Mouse (Mus musculus) olfactory bulb, adult 2 months (tissue): ENCODE data around the gene Majin. TPM values are rescaled to one million over a fixed set of nuclear protein-coding genes. Genes with fewer than 3 reads are reported as not detected.

ENCODE experiments used
- H3K27ac ChIP-seq: fragments of 200-500 bp; 2 replicates; pipeline ENCODE4 v1.5.1; 2012; ENCODE audit warnings: low read depth, low read length; ENCODE audit not compliant: insufficient read depth
- H3K4me1 ChIP-seq: fragments of 200-500 bp; 2 replicates; pipeline ENCODE4 v1.6.1; 2012; ENCODE audit warnings: low read length; ENCODE audit not compliant: control insufficient read depth, insufficient read depth
- H3K4me3 ChIP-seq: fragments of 200-500 bp; 2 replicates; pipeline ENCODE4 v1.5.1; 2012; ENCODE audit warnings: mild to moderate bottlenecking, low read depth, low read length, moderate library complexity; ENCODE audit not compliant: insufficient read depth
- CTCF ChIP-seq: fragments of 200-500 bp; IDR thresholded peaks from 2 replicates; pipeline ENCODE4 v1.5.1; 2012; ENCODE audit warnings: low read depth, mild to moderate bottlenecking, low read length, moderate library complexity; ENCODE audit not compliant: insufficient read depth
- POLR2A ChIP-seq: fragments of 200-500 bp; IDR thresholded peaks from 2 replicates; pipeline ENCODE4 v1.6.1; 2012; ENCODE audit warnings: mild to moderate bottlenecking, low read depth, low read length, moderate library complexity; ENCODE audit not compliant: insufficient read depth
- WGBS: fragments of 180-500 bp; shearing (Covaris S2); methylation state at CpG from one replicate; pipeline ENCODE4 v1.1.7; 2018; 5-methylcytosine and 5-hydroxymethylcytosine counted together
- polyA plus RNA-seq: library from polyadenylated mRNA; stranded (reverse); fragments of >200 nt; gene quantifications from 2 replicates; pipeline ENCODE4 v1.2.4, GENCODE M21; 2012; ENCODE audit warnings: low replicate concordance; ENCODE audit not compliant: missing spikeins, insufficient read depth, insufficient read length

The Majin gene
- polyA plus RNA-seq = not detected in 2 replicates

GRCm38 (mm10) chr19:6184131-6184530, at the start of gene Majin:
Majin (plus strand) TSS chr19:6184388.
- 89% methylated on average over 23 of the region's 23 CpGs for WGBS
- Histone ChIP-seq H3K4me1 (no peaks in the 10 kb centered on the region), H3K4me3 (no peak within 1 kb of the TSS), H3K27ac (no peak within 1 kb of the TSS)
- TF ChIP-seq POLR2A (no peak), CTCF (no peak)

GRCm38 (mm10) chr19:6136397-6136796, 47.8 kb upstream of the Majin start:
- WGBS = 84% methylated on average over 3 of the region's 3 CpGs
- no peak overlapping the region for H3K27ac ChIP-seq
- TF ChIP-seq POLR2A (no peak), CTCF (no peak)
- H3K4me1 ChIP-seq = peaks cover 11% of the 10 kb centered on the region
- H3K4me3 ChIP-seq = no peak overlapping the region

GRCm38 (mm10) chr19:6139701-6140100, 44.5 kb upstream of the Majin start:
- TF ChIP-seq POLR2A = no peak
- no peak for TF ChIP-seq CTCF
- 87% methylated on average over 6 of the region's 6 CpGs for WGBS
- Histone ChIP-seq H3K4me3 (peak overlapping the region; percentile 14; the same call in 1 of the 2 replicates), H3K27ac (no peak overlapping the region), H3K4me1 (peaks cover 11% of the 10 kb centered on the region)

GRCm38 (mm10) chr19:6140374-6140677, 43.9 kb upstream of the Majin start:
- TF ChIP-seq POLR2A (no peak), CTCF (no peak)
- Histone ChIP-seq H3K4me1 (peaks cover 11% of the 10 kb centered on the region), H3K27ac (peak overlapping the region; percentile 86), H3K4me3 (peak overlapping the region; percentile 73)
- WGBS = under 1% methylated on average over 16 of the region's 16 CpGs

- Histone ChIP-seq H3K27ac (peak within 1 kb of the TSS; percentile 98), H3K4me1 (peaks cover 11% of the 10 kb centered on the region), H3K4me3 (peak within 1 kb of the TSS; percentile 73)
- 1% methylated on average over 68 of the region's 68 CpGs for WGBS
- TF ChIP-seq POLR2A (peak; percentile 41; the same call in 1 of the 2 replicates), CTCF (peak; percentile 90)
Measured at GRCm38 (mm10) chr19:6140678-6141393, 43.4 kb upstream of the Majin start, which contains the start of gene Batf2. Batf2 (plus strand) TSS chr19:6140983.

GRCm38 (mm10) chr19:6141394-6141749, 42.8 kb upstream of the Majin start, which contains the start of gene Arl2:
Arl2 (minus strand) TSS chr19:6141548.
- WGBS = 0% methylated on average over 15 of the region's 15 CpGs
- H3K4me1 ChIP-seq = peaks cover 11% of the 10 kb centered on the region
- peak within 1 kb of the TSS; percentile 98 for H3K27ac ChIP-seq
- TF ChIP-seq CTCF (no peak), POLR2A (no peak)
- peak within 1 kb of the TSS; percentile 73 for H3K4me3 ChIP-seq

- 81% methylated on average over 5 of the region's 5 CpGs for WGBS
- H3K4me3 ChIP-seq = no peak overlapping the region
- TF ChIP-seq CTCF = no peak
- no peak for TF ChIP-seq POLR2A
- no peak overlapping the region for H3K27ac ChIP-seq
- H3K4me1 ChIP-seq = peaks cover 2% of the 10 kb centered on the region
Measured at GRCm38 (mm10) chr19:6144842-6145241, 39.3 kb upstream of the Majin start.

- TF ChIP-seq POLR2A (no peak), CTCF (no peak)
- H3K27ac ChIP-seq = no peak overlapping the region
- WGBS = 87% methylated on average over 9 of the region's 9 CpGs
- H3K4me1 ChIP-seq = no peaks in the 10 kb centered on the region
- no peak overlapping the region for H3K4me3 ChIP-seq
Measured at GRCm38 (mm10) chr19:6155174-6155573, 29.0 kb upstream of the Majin start.

GRCm38 (mm10) chr19:6156372-6156771, 27.8 kb upstream of the Majin start:
- no peak for TF ChIP-seq POLR2A
- no peak for TF ChIP-seq CTCF
- Histone ChIP-seq H3K4me1 (no peaks in the 10 kb centered on the region), H3K27ac (no peak overlapping the region), H3K4me3 (no peak overlapping the region)
- 68% methylated on average over 8 of the region's 8 CpGs for WGBS
